Mouse (Mus musculus): ENCODE data around the gene Rdh16f1.
"Not testable (repeated sequence)": the region's sequence is repeated elsewhere in the genome, so short reads cannot be mapped to it uniquely, and the experiment has no call there.

The Rdh16f1 gene

DNA sequence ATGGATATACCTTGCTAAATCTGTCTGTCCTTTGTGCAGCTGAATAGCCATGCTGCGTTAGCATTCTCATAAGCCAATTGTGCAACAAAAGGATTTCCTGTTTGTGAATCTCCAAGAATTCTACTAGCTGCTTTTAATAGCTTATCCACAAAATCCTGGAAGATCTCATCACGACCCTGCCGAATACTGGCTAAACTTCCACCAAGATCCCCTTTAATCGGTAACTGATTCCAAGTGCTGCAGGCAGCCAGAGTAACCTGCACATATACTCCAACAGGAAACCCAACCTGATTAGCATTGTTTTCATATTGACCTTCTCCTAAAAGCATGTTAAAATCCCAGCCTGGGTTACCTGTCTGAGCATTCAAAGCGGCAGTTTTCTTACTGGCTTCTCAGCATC is 75.7 kb downstream of the Rdh16f1 start:
- no peak for DNase-seq

DNA sequence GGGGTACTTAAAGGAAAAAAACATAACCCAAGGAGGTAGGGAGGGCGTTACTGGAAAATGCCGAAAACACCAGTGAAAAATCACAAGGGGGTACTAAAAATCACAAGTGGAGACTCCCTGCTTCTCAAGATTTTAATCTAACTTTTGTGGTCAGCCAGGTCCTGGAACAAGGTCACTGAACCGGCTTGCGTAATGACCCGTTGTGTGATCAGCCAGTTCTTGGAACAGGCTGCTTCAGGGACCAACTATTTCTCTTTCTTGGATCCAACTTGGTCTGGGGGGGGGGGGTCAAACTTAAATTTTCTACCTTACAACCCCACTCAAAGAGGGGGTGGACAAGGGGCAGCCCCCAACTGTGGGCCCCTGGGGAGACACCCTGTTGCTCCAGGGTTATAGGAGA is 78.2 kb downstream of the Rdh16f1 start:
- DNase-seq, result not testable (repeated sequence)

- no peak for DNase-seq
Observed at GRCm38 (mm10) chr10:127838539-127838938, 79.0 kb downstream of the Rdh16f1 start.

DNA sequence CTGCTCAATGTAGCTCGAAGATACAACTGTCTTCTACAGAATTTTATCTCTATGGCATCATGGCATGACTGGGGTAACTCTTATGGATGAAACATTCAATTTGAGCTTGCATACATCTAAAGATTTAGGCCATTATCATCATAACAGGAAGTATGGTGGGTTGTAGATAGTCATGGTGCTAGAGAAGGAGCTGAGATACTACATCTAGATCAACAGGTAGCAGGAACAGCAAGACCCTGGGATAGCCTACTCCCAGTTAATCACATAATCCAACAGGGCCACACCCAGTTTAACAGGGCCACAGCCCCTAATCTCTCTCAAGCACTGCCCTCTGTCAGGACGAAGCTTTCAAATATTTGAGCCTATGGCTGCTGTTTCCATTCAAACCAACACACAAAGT is 81.2 kb downstream of the Rdh16f1 start:
- DNase-seq, result no peak
